Mouse (Mus musculus) midbrain, embryonic 12.5 days (tissue): Measurements from ENCODE around the gene Gpr35. TPM values are rescaled to one million over a fixed set of nuclear protein-coding genes. Genes with fewer than 3 reads are reported as not detected.

Source experiments
- ATAC-seq: fragments of 200-750 bp; cut with Nextera tagmentation; 2 replicates; pipeline ENCODE4 v1.8.0; 2017; ENCODE audit warnings: low read depth, moderate TSS enrichment, moderate library complexity; ENCODE audit not compliant: low FRiP score
- H3K27ac ChIP-seq: fragments of 300-500 bp; sonication (generic); replicated peaks from 2 replicates; pipeline ENCODE4 v1.5.1; 2016; ENCODE audit warnings: mild to moderate bottlenecking
- H3K27me3 ChIP-seq: fragments of 300-500 bp; sonication (generic); 2 replicates; pipeline ENCODE4 v1.6.1; 2016; ENCODE audit warnings: mild to moderate bottlenecking
- H3K36me3 ChIP-seq: fragments of 300-500 bp; sonication (generic); 2 replicates; pipeline ENCODE4 v1.6.1; 2016
- H3K4me1 ChIP-seq: fragments of 300-500 bp; sonication (generic); 2 replicates; pipeline ENCODE4 v1.6.1; 2016
- H3K4me2 ChIP-seq: fragments of 300-500 bp; sonication (generic); replicated peaks from 2 replicates; pipeline ENCODE4 v1.6.1; 2016; ENCODE audit warnings: mild to moderate bottlenecking, moderate library complexity
- H3K4me3 ChIP-seq: fragments of 300-500 bp; sonication (generic); 2 replicates; pipeline ENCODE4 v1.5.1; 2016; ENCODE audit warnings: mild to moderate bottlenecking
- H3K9ac ChIP-seq: fragments of 300-500 bp; sonication (generic); replicated peaks from 2 replicates; pipeline ENCODE4 v1.6.1; 2016; ENCODE audit warnings: mild to moderate bottlenecking, moderate library complexity
- H3K9me3 ChIP-seq: fragments of 300-500 bp; sonication (generic); 2 replicates; pipeline ENCODE4 v1.6.1; 2016; ENCODE audit warnings: mild to moderate bottlenecking
- WGBS: fragments of 180-500 bp; shearing (Covaris S2); methylation state at CpG from one replicate; pipeline ENCODE4 v1.1.7; 2016; 5-methylcytosine and 5-hydroxymethylcytosine counted together
- polyA plus RNA-seq: library from polyadenylated mRNA; unstranded; fragments of >200 nt; fragmentation: Nextera tagmentation; extraction: Ambion mirVana; gene quantifications from 2 replicates; pipeline ENCODE4 v1.2.1, GENCODE M21; 2016

Gene Gpr35
- 0.27 and 0.45 TPM in 2 replicates for polyA plus RNA-seq

DNA sequence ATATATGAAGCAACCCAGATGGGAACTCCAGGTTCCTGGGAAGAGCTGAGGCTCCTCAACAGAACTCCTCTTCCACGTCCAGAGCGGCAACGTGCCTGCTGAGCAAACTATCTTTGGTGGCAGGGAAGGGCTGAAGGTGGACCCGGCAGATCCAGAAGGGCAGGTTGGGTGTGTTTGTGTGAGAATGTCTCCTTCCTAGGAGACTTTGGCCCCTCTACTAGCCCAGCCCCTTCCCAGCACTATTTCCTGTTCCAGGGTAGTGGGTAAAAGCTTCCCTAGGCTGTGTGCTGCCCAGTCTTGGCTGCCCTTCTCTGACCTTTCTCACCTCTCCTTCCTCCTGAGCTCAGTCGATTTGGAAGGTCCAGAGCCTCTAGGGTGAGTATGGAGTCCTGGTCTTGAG, at the start of gene Gpr35:
Gene Gpr35, plus strand, starts transcription at position 259 of the 400 bp plus-strand sequence.
- Histone ChIP-seq H3K4me1 (no peaks in the 10 kb centered on the region), H3K9ac (no peak within 1 kb of the TSS), H3K27me3 (no peaks in the 10 kb centered on the region), H3K36me3 (peaks cover 34% of the 10 kb centered on the region), H3K27ac (no peak within 1 kb of the TSS), H3K4me3 (no peak within 1 kb of the TSS), H3K9me3 (no peaks in the 10 kb centered on the region), H3K4me2 (no peak within 1 kb of the TSS)
- ATAC-seq: no peak
- 76% methylated on average over 5 of the region's 5 CpGs for WGBS

DNA sequence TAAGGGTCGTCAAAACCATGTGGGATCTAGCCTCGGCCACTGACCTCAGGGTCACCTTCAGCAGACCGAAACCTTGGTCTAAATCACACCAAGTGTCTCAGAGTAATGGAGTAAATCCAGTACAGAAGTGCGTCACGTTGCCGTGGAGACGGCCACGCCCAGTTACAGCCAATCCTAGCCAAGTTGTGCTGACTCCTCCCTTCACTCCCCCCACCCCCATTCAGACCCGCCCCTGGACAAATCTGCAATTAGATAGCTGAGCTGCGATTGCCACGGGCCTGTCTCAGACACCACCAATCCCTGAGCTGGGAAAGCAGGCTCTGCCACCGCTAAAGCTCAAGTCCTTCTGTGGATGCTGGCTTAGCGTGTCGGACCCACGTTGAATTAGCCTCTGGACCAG, 47.9 kb upstream of the Gpr35 start, which contains the start of gene Ankmy1:
Gene Ankmy1, minus strand, starts transcription at position 121 of the 400 bp plus-strand sequence.
- peaks cover 29% of the 10 kb centered on the region for H3K27me3 ChIP-seq

DNA sequence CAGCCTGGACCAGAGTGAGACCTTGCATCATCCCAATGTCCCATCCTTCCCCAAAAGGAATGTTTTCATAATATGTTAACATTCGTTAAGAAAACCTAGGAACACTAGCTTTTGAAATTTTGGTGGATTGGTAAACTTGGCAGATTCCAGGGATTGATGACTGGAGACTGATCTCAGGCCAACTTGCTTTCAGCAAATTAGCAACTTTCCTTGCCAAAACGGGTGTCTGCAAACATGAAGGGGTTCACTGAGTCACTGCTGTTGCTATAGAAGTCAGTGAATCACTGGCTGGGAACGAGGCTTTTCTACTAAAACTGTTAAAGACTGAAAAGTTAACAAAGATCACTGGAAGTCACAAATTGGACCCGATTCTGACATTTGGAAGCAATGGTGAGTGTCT, 47.0 kb upstream of the Gpr35 start:
- Histone ChIP-seq H3K27me3 (peaks cover 37% of the 10 kb centered on the region), H3K27ac (no peak overlapping the region)
- ATAC-seq: no peak

More for the DNA sequence above, 47.9 kb upstream of the Gpr35 start, which contains the start of gene Ankmy1:
- Histone ChIP-seq H3K4me2 (peak within 1 kb of the TSS; percentile 50), H3K4me3 (peak within 1 kb of the TSS; percentile 30), H3K27ac (no peak within 1 kb of the TSS), H3K9ac (no peak within 1 kb of the TSS), H3K36me3 (no peaks in the 10 kb centered on the region), H3K4me1 (peaks cover 17% of the 10 kb centered on the region), H3K9me3 (no peaks in the 10 kb centered on the region)
- 1% methylated on average over 15 of the region's 15 CpGs for WGBS
- ATAC-seq: peak; percentile 39

DNA sequence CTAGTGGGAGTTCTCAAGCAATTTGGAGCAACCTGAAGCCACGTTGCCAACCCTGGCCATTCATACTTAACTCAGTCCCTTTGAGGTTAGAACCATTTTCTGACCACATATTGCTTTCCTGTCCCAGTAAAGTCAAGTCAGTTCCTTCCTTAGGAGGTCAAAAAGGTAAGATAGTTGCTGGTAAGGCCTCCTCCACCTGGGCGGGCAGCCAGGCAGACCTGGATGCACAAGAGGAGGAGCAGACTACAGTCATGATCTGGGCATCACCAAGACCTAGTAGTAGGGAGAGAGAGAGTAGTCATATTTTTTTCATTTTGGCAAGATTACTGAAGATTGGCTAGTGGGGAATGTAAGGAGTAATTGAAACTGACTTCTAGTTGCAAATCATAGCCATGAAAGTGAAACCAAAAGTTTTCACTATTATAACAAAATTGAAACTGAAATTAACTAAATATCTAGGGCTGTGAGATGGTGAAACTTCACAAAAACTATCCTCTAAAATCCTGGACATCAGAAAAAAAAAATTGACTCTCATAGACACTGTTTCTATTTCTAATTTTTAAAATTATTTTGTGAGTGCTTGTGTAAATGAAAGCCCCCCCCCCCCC, 44.9 kb upstream of the Gpr35 start:
- Histone ChIP-seq H3K9me3 (no peaks in the 10 kb centered on the region), H3K4me3 (no peak overlapping the region)
- no peak for ATAC-seq

More for the DNA sequence above, 47.0 kb upstream of the Gpr35 start:
- no peak overlapping the region for H3K4me3 ChIP-seq
- no peak overlapping the region for H3K4me2 ChIP-seq
- no peak overlapping the region for H3K9ac ChIP-seq
- H3K4me1 ChIP-seq: peaks cover 21% of the 10 kb centered on the region
- no peaks in the 10 kb centered on the region for H3K36me3 ChIP-seq
- 79% methylated on average over 4 of the region's 4 CpGs for WGBS
- no peaks in the 10 kb centered on the region for H3K9me3 ChIP-seq

DNA sequence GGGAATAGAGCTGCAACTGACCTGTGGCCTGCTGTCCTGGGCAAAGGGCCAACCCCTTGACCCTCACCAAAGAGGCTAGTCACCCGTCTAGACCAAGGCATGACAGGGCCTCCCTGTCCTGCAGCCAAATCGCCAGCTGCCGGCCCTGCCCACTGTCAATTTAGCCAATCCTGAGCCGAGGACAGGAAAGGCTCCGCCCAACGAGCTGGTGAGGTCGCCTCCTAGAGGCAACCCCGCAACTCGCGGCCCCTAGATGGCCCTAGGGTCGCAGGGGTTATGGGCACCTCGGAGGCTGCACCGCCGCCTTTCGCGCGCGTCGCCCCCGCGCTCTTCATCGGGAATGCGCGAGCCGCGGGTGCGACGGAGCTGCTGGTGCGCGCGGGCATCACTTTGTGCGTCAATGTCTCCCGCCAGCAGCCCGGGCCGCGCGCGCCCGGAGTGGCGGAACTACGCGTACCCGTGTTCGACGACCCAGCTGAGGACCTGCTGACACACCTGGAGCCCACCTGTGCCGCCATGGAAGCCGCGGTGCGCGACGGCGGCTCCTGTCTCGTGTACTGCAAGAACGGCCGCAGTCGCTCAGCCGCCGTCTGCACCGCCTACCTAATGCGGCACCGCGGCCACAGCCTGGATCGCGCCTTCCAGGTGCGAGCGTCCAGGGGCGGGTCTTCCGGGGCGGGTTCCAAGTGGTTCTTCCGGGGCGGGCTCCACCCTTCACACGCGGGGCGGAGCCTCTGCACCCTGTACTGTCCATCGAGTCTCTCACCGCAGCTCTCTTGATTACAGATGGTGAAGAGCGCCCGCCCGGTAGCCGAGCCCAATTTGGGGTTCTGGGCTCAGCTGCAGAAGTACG, 43.7 kb upstream of the Gpr35 start, which contains the start of gene Dusp28:
Gene Dusp28, plus strand, starts transcription at position 203 of the 853 bp plus-strand sequence.
- Histone ChIP-seq H3K27ac (peak within 1 kb of the TSS; percentile 87), H3K9me3 (no peaks in the 10 kb centered on the region), H3K4me3 (peak within 1 kb of the TSS; percentile 78), H3K27me3 (peaks cover 26% of the 10 kb centered on the region), H3K4me1 (peaks cover 41% of the 10 kb centered on the region), H3K4me2 (peak within 1 kb of the TSS; percentile 66), H3K9ac (peak within 1 kb of the TSS; percentile 60), H3K36me3 (no peaks in the 10 kb centered on the region)
- WGBS: under 1% methylated on average over 81 of the region's 81 CpGs
- peak; percentile 86 for ATAC-seq

More for the DNA sequence above, 44.9 kb upstream of the Gpr35 start:
- no peak overlapping the region for H3K27ac ChIP-seq
- H3K4me2 ChIP-seq: no peak overlapping the region
- no peak overlapping the region for H3K9ac ChIP-seq
- no peaks in the 10 kb centered on the region for H3K36me3 ChIP-seq
- H3K4me1 ChIP-seq: peaks cover 34% of the 10 kb centered on the region
- 89% methylated on average over 2 of the region's 2 CpGs for WGBS
- peaks cover 38% of the 10 kb centered on the region for H3K27me3 ChIP-seq

DNA sequence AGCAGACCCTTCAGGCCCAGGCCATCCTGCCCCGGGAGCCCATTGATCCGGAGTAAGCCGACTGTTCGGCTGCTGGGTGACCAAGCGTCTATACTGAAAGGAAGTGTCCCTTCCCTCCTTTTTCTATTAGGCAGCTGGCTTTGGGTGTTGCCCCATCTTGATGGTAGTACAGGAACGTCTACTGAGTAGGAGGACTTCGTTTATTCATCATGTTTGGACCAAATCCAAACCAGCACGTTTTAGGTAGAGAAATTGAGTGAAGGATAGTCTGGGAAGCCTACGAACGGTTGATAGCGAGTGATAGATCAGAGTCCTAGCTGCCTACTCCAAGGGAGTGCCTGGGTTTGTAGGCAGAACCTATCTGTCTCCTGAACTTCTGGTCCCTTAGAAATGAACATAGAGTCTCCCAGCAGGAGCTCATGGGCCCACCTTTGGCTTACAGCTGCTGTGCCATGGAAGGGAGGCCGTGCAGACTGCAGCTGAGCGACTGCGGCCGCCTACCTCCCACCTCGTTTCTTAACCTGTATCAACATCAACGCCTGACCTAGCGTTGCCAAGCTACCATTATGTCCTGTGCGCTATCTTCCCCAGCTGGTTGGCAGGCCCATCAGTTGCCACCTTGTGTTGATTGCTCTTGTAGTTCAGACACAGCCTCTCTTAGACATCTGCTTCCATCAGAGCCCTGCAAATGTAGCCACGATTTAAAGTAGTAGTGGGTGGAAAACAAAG, 42.9 kb upstream of the Gpr35 start:
- 51% methylated on average over 20 of the region's 20 CpGs for WGBS

DNA sequence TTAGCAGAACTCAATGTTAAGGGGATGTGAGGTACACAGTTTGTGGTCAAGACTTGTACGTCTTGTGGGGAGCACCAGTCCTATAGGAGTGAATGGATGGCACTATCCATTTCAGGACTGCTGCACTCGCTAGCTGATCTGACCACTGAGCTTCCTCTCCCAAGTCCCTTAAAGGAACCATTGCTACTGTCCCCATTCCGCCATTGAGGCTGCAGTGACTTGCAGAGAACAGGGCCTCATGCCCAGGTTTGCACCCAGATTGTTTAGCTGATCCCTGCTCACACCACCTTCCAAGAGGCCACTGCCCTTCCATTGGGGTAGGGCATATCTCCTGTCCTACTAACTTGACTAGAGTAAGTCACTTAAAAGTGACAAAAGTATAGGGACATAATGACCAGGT, 42.0 kb upstream of the Gpr35 start:
- 89% methylated on average over 3 of the region's 3 CpGs for WGBS
- H3K4me2 ChIP-seq: no peak overlapping the region
- no peaks in the 10 kb centered on the region for H3K9me3 ChIP-seq
- peaks cover 20% of the 10 kb centered on the region for H3K27me3 ChIP-seq
- peaks cover 41% of the 10 kb centered on the region for H3K4me1 ChIP-seq
- H3K4me3 ChIP-seq: no peak overlapping the region
- no peaks in the 10 kb centered on the region for H3K36me3 ChIP-seq
- H3K27ac ChIP-seq: no peak overlapping the region
- ATAC-seq: no peak
- H3K9ac ChIP-seq: no peak overlapping the region

More for the DNA sequence above, 42.9 kb upstream of the Gpr35 start:
- Histone ChIP-seq H3K27ac (peak overlapping the region; percentile 87), H3K9me3 (no peaks in the 10 kb centered on the region), H3K27me3 (peaks cover 20% of the 10 kb centered on the region), H3K9ac (peak overlapping the region; percentile 60), H3K36me3 (no peaks in the 10 kb centered on the region), H3K4me3 (peak overlapping the region; percentile 78), H3K4me2 (peak overlapping the region; percentile 66), H3K4me1 (peaks cover 43% of the 10 kb centered on the region)
- no peak for ATAC-seq

DNA sequence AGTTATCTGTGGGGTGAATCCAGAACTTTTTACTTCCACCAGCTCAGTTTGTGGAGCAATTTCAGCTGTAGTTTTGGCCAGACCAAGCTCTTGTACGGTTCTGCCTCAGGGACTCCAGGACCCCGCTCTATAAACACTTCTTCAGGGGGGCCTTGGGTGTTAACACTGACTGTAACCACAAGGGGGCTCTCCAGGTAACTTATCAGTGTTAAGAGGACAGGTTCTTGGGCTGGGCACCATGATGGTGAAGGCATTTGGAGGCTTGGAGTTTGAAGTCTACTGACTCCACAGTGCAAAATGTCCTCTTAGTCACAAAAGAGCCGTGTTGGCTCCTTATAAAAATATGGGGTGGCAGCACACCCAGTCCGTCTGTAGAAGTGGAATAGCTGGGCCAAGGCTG, 41.6 kb upstream of the Gpr35 start:
- no peak for ATAC-seq
- Histone ChIP-seq H3K27me3 (peaks cover 20% of the 10 kb centered on the region), H3K27ac (no peak overlapping the region), H3K4me2 (no peak overlapping the region), H3K9ac (no peak overlapping the region), H3K36me3 (no peaks in the 10 kb centered on the region), H3K4me1 (peaks cover 41% of the 10 kb centered on the region), H3K9me3 (no peaks in the 10 kb centered on the region), H3K4me3 (no peak overlapping the region)
- 72% methylated on average over 4 of the region's 4 CpGs for WGBS

DNA sequence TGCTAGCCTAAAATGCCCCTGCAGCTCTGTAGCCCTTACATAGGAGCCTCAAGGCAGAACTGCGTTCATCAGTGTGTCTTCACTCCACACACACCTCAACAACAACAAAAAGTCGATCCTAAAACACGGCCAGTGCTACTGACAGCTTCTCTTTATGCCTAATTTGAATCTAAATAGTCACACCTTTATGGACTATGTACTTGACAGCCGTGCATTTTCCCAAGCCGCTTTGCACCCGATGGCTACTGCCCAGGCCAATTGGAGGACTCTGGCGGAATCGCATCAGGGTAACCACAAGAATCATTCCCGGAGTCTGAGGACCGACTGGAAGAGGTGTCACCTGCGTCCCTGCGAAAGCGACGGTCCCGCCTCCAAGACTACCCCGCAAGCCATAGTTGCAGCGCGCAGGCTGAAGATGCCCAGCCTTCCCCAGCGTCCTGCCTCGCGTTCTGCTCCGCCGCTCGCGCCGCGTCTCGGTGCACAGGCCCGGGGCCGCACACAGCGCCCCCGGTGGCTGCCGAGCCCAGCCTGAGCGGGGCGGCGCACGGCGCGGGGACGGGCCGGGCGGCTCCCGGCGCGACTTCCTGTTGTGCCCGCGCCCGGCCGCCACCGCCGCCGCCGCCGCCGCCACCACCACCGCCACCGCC, 40.3 kb upstream of the Gpr35 start, which contains the start of gene Rnpepl1:
Gene Rnpepl1, plus strand, starts transcription at position 545 of the 647 bp plus-strand sequence.
- H3K27ac ChIP-seq: peak within 1 kb of the TSS; percentile 94
- H3K9ac ChIP-seq: peak within 1 kb of the TSS; percentile 97
- H3K9me3 ChIP-seq: no peaks in the 10 kb centered on the region
- H3K27me3 ChIP-seq: peaks cover 20% of the 10 kb centered on the region
- H3K36me3 ChIP-seq: peaks cover 12% of the 10 kb centered on the region
- peaks cover 41% of the 10 kb centered on the region for H3K4me1 ChIP-seq
- H3K4me2 ChIP-seq: peak within 1 kb of the TSS; percentile 90
- WGBS: under 1% methylated on average over 45 of the region's 57 CpGs
- peak within 1 kb of the TSS; percentile 93 for H3K4me3 ChIP-seq
- peak; percentile 67 for ATAC-seq

DNA sequence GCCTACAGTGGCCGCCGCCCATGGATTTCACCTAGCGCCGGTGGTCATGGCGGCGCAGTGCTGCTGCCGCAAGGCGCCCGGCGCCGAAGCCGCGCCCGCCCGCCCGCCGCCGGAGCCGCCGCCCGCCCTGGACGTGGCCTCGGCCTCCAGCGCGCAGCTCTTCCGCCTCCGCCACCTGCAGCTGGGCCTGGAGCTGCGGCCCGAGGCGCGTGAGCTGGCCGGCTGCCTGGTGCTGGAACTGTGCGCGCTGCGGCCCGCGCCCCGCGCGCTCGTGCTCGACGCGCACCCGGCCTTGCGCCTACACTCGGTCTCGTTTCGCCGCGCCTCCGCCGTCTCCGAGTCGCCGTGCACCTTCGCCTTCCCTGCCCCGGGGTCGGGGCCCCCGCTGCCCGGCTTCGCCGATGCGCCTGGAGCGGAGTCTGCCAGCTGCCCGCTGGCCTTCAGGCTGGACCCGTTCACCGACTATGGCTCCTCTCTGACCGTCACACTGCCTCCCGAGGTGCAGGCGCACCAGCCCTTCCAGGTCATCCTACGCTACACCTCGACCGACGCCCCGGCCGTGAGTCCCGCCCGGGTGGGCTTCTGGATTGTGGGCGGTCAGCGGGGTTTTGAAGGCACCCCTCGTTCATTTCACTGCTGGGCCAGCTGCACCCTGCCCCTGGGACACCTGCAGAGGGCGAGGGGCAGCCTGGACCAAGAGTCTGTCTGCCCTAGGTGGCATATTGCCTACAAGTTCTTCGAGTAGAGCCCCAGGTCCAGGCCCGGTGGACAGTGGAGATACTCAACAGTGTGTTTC, 39.5 kb upstream of the Gpr35 start:
- Histone ChIP-seq H3K9me3 (no peaks in the 10 kb centered on the region), H3K9ac (peak overlapping the region; percentile 97), H3K4me1 (peaks cover 41% of the 10 kb centered on the region), H3K4me3 (peak overlapping the region; percentile 93), H3K36me3 (peaks cover 19% of the 10 kb centered on the region), H3K27ac (peak overlapping the region; percentile 94), H3K27me3 (peaks cover 20% of the 10 kb centered on the region), H3K4me2 (peak overlapping the region; percentile 90)
- ATAC-seq: peak; percentile 32
- WGBS: under 1% methylated on average over 79 of the region's 85 CpGs
